Mouse (Mus musculus): ENCODE measurements around the gene Jund. TPM values are rescaled to one million over a fixed set of nuclear protein-coding genes. Genes with fewer than 3 reads are reported as not detected.

Jund gene
- polyA plus RNA-seq, 1 experiment from 2014 or later: 87.2 TPM

DNA sequence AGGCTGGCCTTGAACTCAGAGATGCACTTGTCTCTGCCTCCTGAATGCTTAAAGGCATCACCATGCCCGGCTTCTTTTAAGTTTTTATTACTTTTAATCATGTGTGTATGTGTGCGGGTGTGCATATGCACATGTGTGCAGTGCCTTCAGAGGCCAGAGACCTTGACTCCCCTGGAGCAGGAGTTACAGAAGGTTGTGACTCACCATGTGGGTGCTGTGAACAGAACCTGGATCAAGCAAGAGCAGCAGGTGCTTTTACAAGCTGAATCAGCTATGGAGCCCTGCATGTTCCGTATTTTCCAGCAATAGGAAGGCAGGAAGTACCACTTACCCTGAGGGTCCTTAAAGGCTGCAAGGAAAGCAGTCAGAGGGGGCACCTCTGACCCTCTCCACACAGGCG is 7.5 kb upstream of the Jund start:
- WGBS: 65% methylated on average over 4 of the region's 4 CpGs
- H3K9ac ChIP-seq (ENCODE audit: low read length): peak overlapping the region; percentile 54
- DNase-seq (ENCODE audit: low spot score): no peak

GRCm38 (mm10) chr8:70691727-70692231 is 7.0 kb upstream of the Jund start:
- peak; percentile 81 for DNase-seq (ENCODE audit: low spot score)
- Histone ChIP-seq H3K9ac (ENCODE audit: low read length) (peak overlapping the region; percentile 54), H3K9me3 (replicated peaks; ENCODE audit: control insufficient read depth, low read length) (no peaks in the 10 kb centered on the region), H3K4me2 (ENCODE audit: low read length) (peak overlapping the region; percentile 46), H3K27me3 (replicated peaks; ENCODE audit: control insufficient read depth, insufficient read depth, low read length) (no peaks in the 10 kb centered on the region), H3K4me3 (ENCODE audit: low read depth, low read length) (peak overlapping the region; percentile 17), H3K27ac (ENCODE audit: low read depth, low read length) (peak overlapping the region; percentile 61), H3K4me1 (ENCODE audit: control insufficient read depth, insufficient read depth, low read length) (peaks cover 19% of the 10 kb centered on the region), H3K36me3 (ENCODE audit: control insufficient read depth, insufficient read depth, low read length) (no peaks in the 10 kb centered on the region)
- ATAC-seq: peak; percentile 75
- WGBS: 2% methylated on average over 20 of the region's 20 CpGs

More for the DNA sequence above, 7.5 kb upstream of the Jund start:
- peaks cover 13% of the 10 kb centered on the region for H3K4me1 ChIP-seq (ENCODE audit: control insufficient read depth, insufficient read depth, low read length)
- ATAC-seq: no peak
- peak overlapping the region; percentile 46 for H3K4me2 ChIP-seq (ENCODE audit: low read length)
- H3K27me3 ChIP-seq (replicated peaks; ENCODE audit: control insufficient read depth, insufficient read depth, low read length): no peaks in the 10 kb centered on the region
- H3K4me3 ChIP-seq (ENCODE audit: low read depth, low read length): peak overlapping the region; percentile 17; the same call in 1 of the 2 replicates
- H3K36me3 ChIP-seq (ENCODE audit: control insufficient read depth, insufficient read depth, low read length): no peaks in the 10 kb centered on the region
- no peaks in the 10 kb centered on the region for H3K9me3 ChIP-seq (replicated peaks; ENCODE audit: control insufficient read depth, low read length)
- peak overlapping the region; percentile 61 for H3K27ac ChIP-seq (ENCODE audit: low read depth, low read length)

GRCm38 (mm10) chr8:70693636-70694035 is 5.1 kb upstream of the Jund start:
- Histone ChIP-seq H3K27ac (ENCODE audit: low read depth, low read length) (no peak overlapping the region), H3K27me3 (replicated peaks; ENCODE audit: control insufficient read depth, insufficient read depth, low read length) (no peaks in the 10 kb centered on the region), H3K9me3 (replicated peaks; ENCODE audit: control insufficient read depth, low read length) (no peaks in the 10 kb centered on the region), H3K4me2 (ENCODE audit: low read length) (no peak overlapping the region), H3K4me1 (ENCODE audit: control insufficient read depth, insufficient read depth, low read length) (peaks cover 32% of the 10 kb centered on the region), H3K4me3 (ENCODE audit: low read depth, low read length) (no peak overlapping the region), H3K9ac (ENCODE audit: low read length) (no peak overlapping the region), H3K36me3 (ENCODE audit: control insufficient read depth, insufficient read depth, low read length) (no peaks in the 10 kb centered on the region)
- DNase-seq (ENCODE audit: low spot score): no peak
- ATAC-seq: no peak
- 84% methylated on average over 5 of the region's 5 CpGs for WGBS

DNA sequence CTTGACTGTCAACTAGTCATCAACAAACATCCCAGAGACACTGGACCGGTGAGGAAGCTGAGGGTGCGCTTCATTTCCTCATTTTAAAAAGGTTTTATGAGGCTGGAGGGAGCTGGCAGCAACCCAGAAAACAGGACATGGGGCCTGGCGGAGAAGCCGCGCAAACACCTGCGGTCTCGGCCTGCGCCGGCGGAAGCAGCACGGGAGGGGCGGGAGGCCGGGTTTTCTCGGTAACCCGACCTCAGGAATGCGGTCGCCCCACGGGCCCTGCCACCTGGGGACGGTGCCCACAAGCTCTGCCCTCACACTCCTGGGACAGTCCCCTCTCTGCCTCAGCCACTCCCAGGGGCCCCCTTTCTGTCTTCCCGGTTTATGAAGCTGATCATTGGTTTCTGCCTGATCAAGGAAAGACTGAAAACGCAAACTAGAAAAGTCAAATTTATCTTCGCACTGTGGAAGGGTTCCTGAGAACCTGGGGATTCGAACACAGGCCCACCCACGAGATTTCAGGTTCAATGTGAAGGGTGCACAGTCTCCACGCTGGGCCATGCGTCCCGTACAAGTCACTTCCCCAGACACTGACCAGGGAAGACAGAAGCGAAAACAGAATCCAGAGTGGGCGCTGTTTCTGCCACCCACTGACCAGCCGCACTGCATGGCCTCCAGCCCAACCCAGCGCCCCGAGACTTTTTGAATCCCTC is 3.3 kb upstream of the Jund start:
- DNase-seq (ENCODE audit: low spot score): no peak
- Histone ChIP-seq H3K27ac (ENCODE audit: low read depth, low read length) (0 out of 2 replicates have a peak overlapping the region, but pooled peaks have one; percentile 60), H3K9me3 (replicated peaks; ENCODE audit: control insufficient read depth, low read length) (no peaks in the 10 kb centered on the region), H3K9ac (ENCODE audit: low read length) (no peak overlapping the region), H3K4me1 (ENCODE audit: control insufficient read depth, insufficient read depth, low read length) (peaks cover 32% of the 10 kb centered on the region), H3K4me3 (ENCODE audit: low read depth, low read length) (no peak overlapping the region), H3K4me2 (ENCODE audit: low read length) (no peak overlapping the region), H3K27me3 (replicated peaks; ENCODE audit: control insufficient read depth, insufficient read depth, low read length) (no peaks in the 10 kb centered on the region), H3K36me3 (ENCODE audit: control insufficient read depth, insufficient read depth, low read length) (no peaks in the 10 kb centered on the region)
- ATAC-seq: no peak
- WGBS: 35% methylated on average over 32 of the region's 32 CpGs

DNA sequence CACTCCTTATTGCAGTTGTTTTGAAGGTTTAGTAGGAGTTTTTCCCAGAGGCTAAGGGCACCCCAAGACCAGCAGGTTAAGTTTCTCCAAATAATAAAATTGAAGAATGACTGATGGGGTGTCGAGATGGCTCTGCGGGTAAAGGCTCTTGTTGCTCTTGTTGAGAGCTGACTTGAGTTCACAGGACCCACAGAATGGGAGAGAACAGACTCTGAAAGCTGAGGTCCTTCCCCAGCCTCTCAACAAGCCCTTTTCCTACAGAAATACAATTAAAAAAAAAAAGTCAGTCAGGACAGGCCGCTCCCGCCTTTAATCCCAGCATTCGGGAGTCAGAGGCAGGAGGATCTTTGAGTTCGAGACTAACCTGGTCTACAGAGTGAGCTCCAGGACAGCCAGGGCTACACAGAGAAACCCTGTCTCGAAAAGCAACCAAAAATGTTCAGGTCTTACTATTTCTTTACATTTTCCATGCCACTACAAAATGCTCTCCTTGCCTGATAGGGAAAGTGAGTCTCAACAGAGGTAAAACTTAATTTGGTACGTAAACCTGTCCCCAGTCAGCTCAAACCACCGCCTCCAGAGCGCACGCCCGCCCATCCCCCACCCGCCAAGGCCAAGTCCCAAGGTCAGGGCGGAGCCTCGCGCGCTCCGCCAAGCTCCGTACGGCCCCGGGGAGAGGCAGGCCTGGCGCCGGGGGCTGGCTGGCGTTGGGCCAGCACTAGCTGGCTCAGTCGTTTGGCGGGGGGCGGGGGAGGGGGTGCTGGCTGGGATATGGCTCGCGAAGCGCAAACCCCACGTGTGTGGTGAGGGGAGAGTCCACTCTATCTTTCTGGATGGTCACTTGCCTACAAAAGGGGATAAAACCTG is 2.5 kb upstream of the Jund start:
- peak overlapping the region; percentile 43 for H3K9ac ChIP-seq (ENCODE audit: low read length)
- DNase-seq (ENCODE audit: low spot score) (peak; percentile 86), ATAC-seq (no peak)
- no peaks in the 10 kb centered on the region for H3K36me3 ChIP-seq (ENCODE audit: control insufficient read depth, insufficient read depth, low read length)
- no peaks in the 10 kb centered on the region for H3K9me3 ChIP-seq (replicated peaks; ENCODE audit: control insufficient read depth, low read length)
- H3K4me3 ChIP-seq (ENCODE audit: low read depth, low read length): no peak overlapping the region
- H3K4me1 ChIP-seq (ENCODE audit: control insufficient read depth, insufficient read depth, low read length): peaks cover 35% of the 10 kb centered on the region
- H3K4me2 ChIP-seq (ENCODE audit: low read length): peak overlapping the region; percentile 54
- H3K27ac ChIP-seq (ENCODE audit: low read depth, low read length): peak overlapping the region; percentile 60
- no peaks in the 10 kb centered on the region for H3K27me3 ChIP-seq (replicated peaks; ENCODE audit: control insufficient read depth, insufficient read depth, low read length)
- 5% methylated on average over 30 of the region's 31 CpGs for WGBS

DNA sequence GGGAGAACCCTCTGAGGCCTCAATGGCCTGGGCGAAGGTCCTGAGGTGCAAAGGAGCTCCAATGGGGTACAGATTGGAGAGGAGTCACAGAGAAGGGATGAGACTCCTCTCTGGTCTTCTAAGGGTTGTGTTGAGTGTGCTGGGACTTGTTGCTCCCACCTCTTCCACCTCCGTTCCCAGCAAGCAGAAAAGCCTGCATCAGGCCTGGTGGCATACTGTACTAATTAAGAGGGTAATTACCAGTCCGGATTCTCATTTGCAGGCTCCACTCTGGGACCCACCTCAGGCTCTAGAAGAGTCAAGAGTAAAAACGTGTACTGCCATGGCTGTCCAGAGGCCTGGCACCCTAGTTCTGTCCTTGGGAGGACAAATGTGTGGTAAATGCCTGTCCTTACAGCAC is 1.8 kb upstream of the Jund start:
- 0 out of 2 replicates have a peak, but pooled peaks cover 4% of the 10 kb centered on the region for H3K36me3 ChIP-seq (ENCODE audit: control insufficient read depth, insufficient read depth, low read length)
- ATAC-seq: no peak
- H3K27me3 ChIP-seq (replicated peaks; ENCODE audit: control insufficient read depth, insufficient read depth, low read length): no peaks in the 10 kb centered on the region
- peaks cover 36% of the 10 kb centered on the region for H3K4me1 ChIP-seq (ENCODE audit: control insufficient read depth, insufficient read depth, low read length)
- H3K27ac ChIP-seq (ENCODE audit: low read depth, low read length): peak overlapping the region; percentile 60
- 19% methylated on average over 4 of the region's 4 CpGs for WGBS
- DNase-seq (ENCODE audit: low spot score): no peak
- peak overlapping the region; percentile 54 for H3K4me2 ChIP-seq (ENCODE audit: low read length)
- H3K9me3 ChIP-seq (replicated peaks; ENCODE audit: control insufficient read depth, low read length): no peaks in the 10 kb centered on the region
- peak overlapping the region; percentile 43 for H3K9ac ChIP-seq (ENCODE audit: low read length)
- no peak overlapping the region for H3K4me3 ChIP-seq (ENCODE audit: low read depth, low read length)

- Histone ChIP-seq H3K36me3 (ENCODE audit: control insufficient read depth, insufficient read depth, low read length) (0 out of 2 replicates have a peak, but pooled peaks cover 4% of the 10 kb centered on the region), H3K27me3 (replicated peaks; ENCODE audit: control insufficient read depth, insufficient read depth, low read length) (no peaks in the 10 kb centered on the region), H3K4me1 (ENCODE audit: control insufficient read depth, insufficient read depth, low read length) (peaks cover 33% of the 10 kb centered on the region), H3K9ac (ENCODE audit: low read length) (peak overlapping the region; percentile 60), H3K4me2 (ENCODE audit: low read length) (peak overlapping the region; percentile 58), H3K9me3 (replicated peaks; ENCODE audit: control insufficient read depth, low read length) (no peaks in the 10 kb centered on the region), H3K4me3 (ENCODE audit: low read depth, low read length) (peak overlapping the region; percentile 99), H3K27ac (ENCODE audit: low read depth, low read length) (peak overlapping the region; percentile 99)
- 75% methylated on average over 12 of the region's 12 CpGs for WGBS
- no peak for ATAC-seq
- no peak for DNase-seq (ENCODE audit: low spot score)
Measured at GRCm38 (mm10) chr8:70697366-70698250, 1.1 kb upstream of the Jund start.

GRCm38 (mm10) chr8:70699116-70699833 is 526 bp downstream of the Jund start:
- peaks cover 33% of the 10 kb centered on the region for H3K4me1 ChIP-seq (ENCODE audit: control insufficient read depth, insufficient read depth, low read length)
- ATAC-seq: 0 out of 2 replicates have a peak, but pooled peaks have one; percentile 1
- WGBS: 1% methylated on average over 87 of the region's 89 CpGs

More at GRCm38 (mm10) chr8:70699116-70699833, 526 bp downstream of the Jund start:
- DNase-seq (ENCODE audit: low spot score): no peak
- H3K4me3 ChIP-seq (ENCODE audit: low read depth, low read length): peak overlapping the region; percentile 99
- peak overlapping the region; percentile 58 for H3K4me2 ChIP-seq (ENCODE audit: low read length)
- peak overlapping the region; percentile 99 for H3K27ac ChIP-seq (ENCODE audit: low read depth, low read length)
- H3K9me3 ChIP-seq (replicated peaks; ENCODE audit: control insufficient read depth, low read length): no peaks in the 10 kb centered on the region
- H3K36me3 ChIP-seq (ENCODE audit: control insufficient read depth, insufficient read depth, low read length): peaks cover 10% of the 10 kb centered on the region; the same call in 1 of the 2 replicates
- H3K9ac ChIP-seq (ENCODE audit: low read length): peak overlapping the region; percentile 99
- no peaks in the 10 kb centered on the region for H3K27me3 ChIP-seq (replicated peaks; ENCODE audit: control insufficient read depth, insufficient read depth, low read length)

All from forebrain, embryonic 14.5 days (tissue).